Mouse (Mus musculus) heart, postnatal 0 days (tissue): ENCODE results near the gene Pbx3. TPM values are rescaled to one million over a fixed set of nuclear protein-coding genes. Genes with fewer than 3 reads are reported as not detected.

Experiments used
- ATAC-seq: fragments of 200-750 bp; cut with Nextera tagmentation; 2 replicates; pipeline ENCODE4 v1.8.0; 2017; ENCODE audit warnings: low read depth, moderate number of reproducible peaks, moderate library complexity; ENCODE audit not compliant: insufficient read depth
- DNase-seq: peaks from one replicate; pipeline ENCODE4 v3.0.0-alpha.2; 2016; ENCODE audit warnings: low spot score
- H3K27ac ChIP-seq: fragments of 300-500 bp; sonication (generic); 2 replicates; pipeline ENCODE4 v1.5.1; 2014; ENCODE audit warnings: low read depth, mild to moderate bottlenecking
- H3K27me3 ChIP-seq: fragments of 300-500 bp; sonication (generic); 2 replicates; pipeline ENCODE4 v1.6.1; 2014; ENCODE audit warnings: low read length, mixed read lengths; ENCODE audit not compliant: control insufficient read depth, insufficient read depth
- H3K36me3 ChIP-seq: fragments of 300-500 bp; sonication (generic); replicated peaks from 2 replicates; pipeline ENCODE4 v1.6.1; 2014; ENCODE audit warnings: low read length, mixed read lengths; ENCODE audit not compliant: control insufficient read depth, insufficient read depth
- H3K4me1 ChIP-seq: fragments of 300-500 bp; sonication (generic); 2 replicates; pipeline ENCODE4 v1.6.1; 2014; ENCODE audit warnings: antibody characterized with exemption; ENCODE audit not compliant: control insufficient read depth, insufficient read depth
- H3K4me2 ChIP-seq: fragments of 300-500 bp; sonication (generic); 2 replicates; pipeline ENCODE4 v1.6.1; 2014; ENCODE audit warnings: low read depth, mild to moderate bottlenecking, low read length, moderate library complexity
- H3K4me3 ChIP-seq: fragments of 300-500 bp; sonication (generic); 2 replicates; pipeline ENCODE4 v1.5.1; 2014; ENCODE audit warnings: low read depth, low read length
- H3K9ac ChIP-seq: fragments of 300-500 bp; sonication (generic); replicated peaks from 2 replicates; pipeline ENCODE4 v1.6.1; 2014; ENCODE audit warnings: low read depth, low read length, mixed read lengths
- H3K9me3 ChIP-seq: fragments of 300-500 bp; sonication (generic); replicated peaks from 2 replicates; pipeline ENCODE4 v1.6.1; 2016; ENCODE audit warnings: low read length; ENCODE audit not compliant: control insufficient read depth
- CTCF ChIP-seq: IDR thresholded peaks from 2 replicates; pipeline ENCODE4 v1.5.1; 2016; ENCODE audit warnings: antibody characterized with exemption, control low read depth, low read depth
- EP300 ChIP-seq: IDR thresholded peaks from 2 replicates; pipeline ENCODE4 v1.6.1; 2016; ENCODE audit warnings: antibody characterized with exemption, low read depth
- WGBS: fragments of 180-500 bp; shearing (Covaris S2); extraction: QIAGEN DNeasy Blood & Tissue Kit; methylation state at CpG from one replicate; pipeline ENCODE4 v1.1.7; 2014; 5-methylcytosine and 5-hydroxymethylcytosine counted together
- polyA plus RNA-seq: library from polyadenylated mRNA; unstranded; fragments of >200 nt; fragmentation: Nextera tagmentation; extraction: Ambion mirVana; gene quantifications from 2 replicates; pipeline ENCODE4 v1.2.1, GENCODE M21; 2015
- total RNA-seq: library from RNA; depleted of rRNA; stranded (reverse); fragments of >200 nt; gene quantifications from 2 replicates; pipeline ENCODE4 v1.2.3, GENCODE M21; 2014; ENCODE audit warnings: low replicate concordance

The Pbx3 gene
- total and polyA plus RNA-seq, 2 experiments from 2014 or later = 11.4 to 34.3 TPM

DNA sequence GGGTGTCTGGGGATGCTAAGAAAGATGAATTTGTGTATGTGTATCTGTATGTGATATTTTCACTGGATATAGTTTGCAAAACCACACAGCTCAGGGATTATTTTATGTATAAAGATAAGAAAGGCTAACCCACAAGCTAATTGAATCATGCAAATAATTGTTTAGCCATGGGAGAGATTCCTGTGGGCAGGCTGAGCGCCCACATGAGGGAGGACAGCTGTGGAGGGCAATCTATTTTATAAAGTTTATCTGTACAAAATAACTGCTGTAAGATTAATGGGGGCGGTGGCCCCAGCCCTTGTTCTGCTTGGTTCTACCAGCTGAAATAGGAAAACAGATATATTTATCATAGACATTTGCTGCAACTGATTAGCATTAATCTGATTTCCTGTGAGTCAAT is 202.5 kb downstream of the Pbx3 start:
- no peaks in the 10 kb centered on the region for H3K4me1 ChIP-seq
- TF ChIP-seq CTCF = no peak
- no peak for TF ChIP-seq EP300
- no peak overlapping the region for H3K9ac ChIP-seq
- 87% methylated on average over 2 of the region's 2 CpGs for WGBS
- no peak overlapping the region for H3K4me3 ChIP-seq
- DNase-seq (no peak), ATAC-seq (no peak)
- H3K27ac ChIP-seq = no peak overlapping the region
- no peaks in the 10 kb centered on the region for H3K9me3 ChIP-seq
- H3K27me3 ChIP-seq = no peaks in the 10 kb centered on the region
- H3K36me3 ChIP-seq = peaks cover 12% of the 10 kb centered on the region
- H3K4me2 ChIP-seq = no peak overlapping the region

DNA sequence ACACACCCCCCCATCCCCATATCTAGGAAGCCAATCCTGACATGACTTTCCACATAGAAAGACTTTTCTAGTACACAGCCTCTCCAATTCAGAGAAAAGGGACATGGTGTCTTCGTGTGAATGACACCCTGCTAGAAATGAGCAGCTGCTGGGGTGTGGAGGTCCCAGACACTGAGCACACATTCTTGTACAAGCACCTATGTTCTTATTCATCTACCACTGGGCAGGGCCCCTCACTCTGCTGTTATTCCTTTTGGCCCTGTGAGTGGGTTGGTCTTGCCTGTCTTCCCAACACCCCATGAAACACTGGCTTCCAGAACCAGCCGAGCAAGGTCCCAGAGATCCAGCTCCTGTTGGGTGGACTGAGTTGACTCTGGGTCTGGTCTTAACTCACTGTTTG is 203.3 kb downstream of the Pbx3 start:
- Histone ChIP-seq H3K4me1 (no peaks in the 10 kb centered on the region), H3K9ac (no peak overlapping the region), H3K9me3 (no peaks in the 10 kb centered on the region), H3K4me3 (no peak overlapping the region), H3K36me3 (peaks cover 12% of the 10 kb centered on the region), H3K4me2 (no peak overlapping the region), H3K27ac (no peak overlapping the region), H3K27me3 (no peaks in the 10 kb centered on the region)
- ATAC-seq (no peak), DNase-seq (no peak)
- TF ChIP-seq CTCF (no peak), EP300 (no peak)
- 87% methylated on average over 2 of the region's 2 CpGs for WGBS

DNA sequence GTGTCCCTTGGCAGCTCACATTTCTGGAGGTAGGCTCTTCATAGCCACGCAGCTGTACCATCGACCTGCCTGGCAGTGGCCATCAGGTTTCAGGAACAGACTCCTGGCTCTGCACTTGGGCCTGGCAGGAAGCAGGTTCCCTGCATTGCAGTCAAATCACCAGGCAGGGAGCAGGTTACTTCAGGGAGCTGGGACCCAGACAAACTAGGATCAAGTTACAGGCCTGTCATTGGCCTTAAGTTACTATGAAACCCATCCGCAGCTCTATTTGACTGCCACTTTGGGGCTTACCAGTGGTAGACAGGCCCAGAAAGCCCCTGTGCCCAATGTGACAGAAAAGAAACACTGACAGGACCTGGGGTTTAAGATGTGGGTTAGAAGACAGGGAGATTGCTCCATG is 204.8 kb downstream of the Pbx3 start:
- Histone ChIP-seq H3K27me3 (no peaks in the 10 kb centered on the region), H3K4me2 (no peak overlapping the region), H3K36me3 (peaks cover 12% of the 10 kb centered on the region), H3K9me3 (no peaks in the 10 kb centered on the region), H3K4me3 (no peak overlapping the region), H3K4me1 (no peaks in the 10 kb centered on the region), H3K9ac (no peak overlapping the region), H3K27ac (no peak overlapping the region)
- DNase-seq (no peak), ATAC-seq (no peak)
- TF ChIP-seq CTCF = no peak
- no peak for TF ChIP-seq EP300
- 60% methylated on average over 3 of the region's 3 CpGs for WGBS

DNA sequence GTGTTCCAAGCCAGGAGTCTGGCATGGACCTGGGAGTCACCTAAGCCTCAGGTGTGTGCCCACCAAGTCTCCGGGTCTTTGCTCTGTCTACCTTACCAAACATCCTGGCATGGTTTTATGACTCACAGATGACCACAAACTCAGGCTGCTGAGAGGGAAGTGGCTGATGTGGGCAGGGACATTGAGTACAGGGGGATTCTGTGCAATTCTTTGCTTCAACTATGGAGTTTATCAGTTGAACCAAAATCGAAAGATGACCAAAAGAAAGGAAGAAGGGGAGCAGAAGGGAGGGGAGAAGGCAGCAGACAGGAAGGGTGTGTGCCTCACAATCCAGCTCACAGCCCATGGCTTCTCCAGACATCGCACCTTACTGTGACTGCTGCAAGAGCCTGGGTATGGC is 210.5 kb downstream of the Pbx3 start:
- Histone ChIP-seq H3K4me3 (no peak overlapping the region), H3K27me3 (no peaks in the 10 kb centered on the region), H3K4me2 (no peak overlapping the region), H3K9ac (no peak overlapping the region), H3K27ac (no peak overlapping the region), H3K4me1 (no peaks in the 10 kb centered on the region), H3K9me3 (no peaks in the 10 kb centered on the region), H3K36me3 (no peaks in the 10 kb centered on the region)
- ATAC-seq = no peak
- TF ChIP-seq EP300 (no peak), CTCF (no peak)
- 61% methylated on average over 3 of the region's 3 CpGs for WGBS
- no peak for DNase-seq

DNA sequence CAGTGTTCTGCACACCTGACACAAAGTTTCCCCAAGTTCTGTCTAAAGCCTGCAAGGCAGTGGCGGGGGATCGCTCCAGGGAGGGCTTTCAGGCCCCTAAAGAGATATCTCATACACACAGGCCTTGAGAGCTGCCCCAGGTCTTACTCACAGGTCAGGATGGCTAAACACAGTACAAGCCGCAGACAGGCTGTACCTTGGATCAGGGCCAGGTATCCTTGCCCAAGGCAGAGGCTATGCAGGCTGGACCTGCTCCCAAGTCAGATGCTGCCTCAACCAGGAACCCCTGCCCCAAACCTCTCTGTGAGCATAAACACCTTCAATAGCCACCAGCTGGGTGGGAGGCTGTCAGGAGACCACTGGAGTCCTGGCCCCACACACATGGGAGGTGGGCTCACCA is 215.2 kb downstream of the Pbx3 start:
- ATAC-seq = no peak

DNA sequence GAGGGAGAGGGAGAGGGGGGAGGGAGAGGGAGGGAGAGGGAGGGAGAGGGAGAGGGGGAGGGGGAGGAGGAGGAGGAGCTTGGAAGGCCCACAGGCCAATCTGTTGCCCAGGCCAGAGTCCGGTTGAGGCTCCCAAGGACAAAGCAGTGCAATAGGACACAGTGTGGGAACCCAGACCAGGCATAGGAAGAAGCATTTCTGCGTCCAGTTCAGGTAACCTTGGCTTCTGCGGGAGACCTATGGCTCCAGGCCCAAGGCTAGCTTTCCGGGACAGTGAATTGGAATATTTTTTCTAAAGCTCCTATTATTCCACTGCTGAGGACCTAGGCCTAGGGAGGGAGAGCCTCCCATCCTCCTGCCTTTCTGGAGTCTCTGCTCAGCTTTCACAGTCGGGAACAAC is 218.1 kb downstream of the Pbx3 start:
- DNase-seq (no peak), ATAC-seq (no peak)
- Histone ChIP-seq H3K4me1 (no peaks in the 10 kb centered on the region), H3K9me3 (no peaks in the 10 kb centered on the region), H3K9ac (no peak overlapping the region), H3K4me3 (no peak overlapping the region), H3K27ac (no peak overlapping the region), H3K27me3 (no peaks in the 10 kb centered on the region), H3K36me3 (no peaks in the 10 kb centered on the region), H3K4me2 (no peak overlapping the region)
- WGBS = 63% methylated on average over 5 of the region's 5 CpGs
- TF ChIP-seq EP300 (no peak), CTCF (no peak)

More for the DNA sequence above, 215.2 kb downstream of the Pbx3 start:
- no peaks in the 10 kb centered on the region for H3K9me3 ChIP-seq
- DNase-seq = no peak
- H3K27me3 ChIP-seq = no peaks in the 10 kb centered on the region
- H3K4me1 ChIP-seq = no peaks in the 10 kb centered on the region
- no peaks in the 10 kb centered on the region for H3K36me3 ChIP-seq
- WGBS = 57% methylated on average over 3 of the region's 3 CpGs
- no peak overlapping the region for H3K4me3 ChIP-seq
- H3K9ac ChIP-seq = no peak overlapping the region
- TF ChIP-seq CTCF (no peak), EP300 (no peak)
- H3K27ac ChIP-seq = no peak overlapping the region
- H3K4me2 ChIP-seq = no peak overlapping the region
